Mouse (Mus musculus) testis, adult 2 months (tissue): Measurements from ENCODE around the gene F9.

ENCODE experiments used
- CTCF ChIP-seq: fragments of 200-500 bp; IDR thresholded peaks from 2 replicates; pipeline ENCODE4 v1.5.1; 2012; ENCODE audit warnings: low read depth, mild to moderate bottlenecking, inconsistent platforms, low read length, moderate library complexity; ENCODE audit not compliant: control insufficient read depth, insufficient read depth, insufficient replicate concordance
- POLR2A ChIP-seq: fragments of 200-500 bp; IDR thresholded peaks from 2 replicates; pipeline ENCODE4 v1.6.1; 2012; ENCODE audit warnings: low read depth, mild to moderate bottlenecking, inconsistent platforms, low read length, moderate library complexity; ENCODE audit not compliant: control insufficient read depth

DNA sequence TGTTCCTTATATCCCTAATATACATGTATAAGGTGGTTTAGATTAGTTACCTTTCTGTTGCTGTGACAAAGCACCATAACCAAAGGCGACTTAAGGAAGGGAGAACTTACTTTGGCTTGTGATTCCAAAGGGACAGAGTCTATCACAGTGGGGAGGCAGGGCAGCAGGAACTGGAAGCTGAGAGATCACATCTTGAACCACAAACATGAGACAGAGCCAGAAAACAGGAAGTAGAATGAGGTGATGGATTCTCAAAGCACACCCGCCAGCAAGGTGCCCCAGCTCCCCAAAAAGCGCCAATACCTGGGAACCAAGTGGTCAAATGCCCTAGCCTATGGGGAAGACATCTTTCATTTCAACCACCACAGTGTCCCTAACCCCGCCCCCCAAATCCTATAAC lies 21.7 kb downstream of the F9 start:
- TF ChIP-seq CTCF (no peak), POLR2A (no peak)
